Mouse (Mus musculus) intestine, postnatal 0 days (tissue): ENCODE results near the gene Gm35549. TPM values are rescaled to one million over a fixed set of nuclear protein-coding genes. Genes with fewer than 3 reads are reported as not detected.
A peak's percentile ranks its signal among the peaks of the same experiment; 100 is the strongest.

Source experiments
- ATAC-seq: fragments of 200-750 bp; cut with Nextera tagmentation; 2 replicates; pipeline ENCODE4 v1.8.0; 2017; ENCODE audit warnings: mild to moderate bottlenecking, moderate TSS enrichment, moderate library complexity
- H3K27ac ChIP-seq: fragments of 300-500 bp; sonication (generic); 2 replicates; pipeline ENCODE4 v1.5.1; 2014; ENCODE audit warnings: mild to moderate bottlenecking, low read depth, low read length, moderate library complexity
- H3K27me3 ChIP-seq: fragments of 300-500 bp; sonication (generic); replicated peaks from 2 replicates; pipeline ENCODE4 v1.6.1; 2014; ENCODE audit warnings: low read length, mixed read lengths; ENCODE audit not compliant: control insufficient read depth, insufficient read depth
- H3K36me3 ChIP-seq: fragments of 300-500 bp; sonication (generic); 2 replicates; pipeline ENCODE4 v1.6.1; 2014; ENCODE audit warnings: mild to moderate bottlenecking, moderate library complexity; ENCODE audit not compliant: control insufficient read depth, insufficient read depth
- H3K4me1 ChIP-seq: fragments of 300-500 bp; sonication (generic); replicated peaks from 2 replicates; pipeline ENCODE4 v1.6.1; 2014; ENCODE audit warnings: antibody characterized with exemption, low read length, mixed read lengths; ENCODE audit not compliant: control insufficient read depth, insufficient read depth
- H3K4me2 ChIP-seq: fragments of 300-500 bp; sonication (generic); replicated peaks from 2 replicates; pipeline ENCODE4 v1.6.1; 2014; ENCODE audit warnings: low read depth, mild to moderate bottlenecking, moderate library complexity
- H3K4me3 ChIP-seq: fragments of 300-500 bp; sonication (generic); 2 replicates; pipeline ENCODE4 v1.5.1; 2014; ENCODE audit warnings: low read depth, low read length
- H3K9ac ChIP-seq: fragments of 300-500 bp; sonication (generic); 2 replicates; pipeline ENCODE4 v1.6.1; 2014; ENCODE audit warnings: mild to moderate bottlenecking, low read depth, low read length
- H3K9me3 ChIP-seq: fragments of 300-500 bp; sonication (generic); 2 replicates; pipeline ENCODE4 v1.6.1; 2016; ENCODE audit warnings: mixed run types; ENCODE audit not compliant: control insufficient read depth
- CTCF ChIP-seq: sonication (generic); IDR thresholded peaks from 2 replicates; pipeline ENCODE4 v1.5.1; 2016; ENCODE audit warnings: low read depth, mild to moderate bottlenecking, control low read depth, antibody characterized with exemption, moderate library complexity
- WGBS: fragments of 180-500 bp; shearing (Covaris S2); extraction: QIAGEN DNeasy Blood & Tissue Kit; methylation state at CpG from one replicate; pipeline ENCODE4 v1.1.7; 2014; 5-methylcytosine and 5-hydroxymethylcytosine counted together
- polyA plus RNA-seq: library from polyadenylated mRNA; unstranded; fragments of >200 nt; fragmentation: Nextera tagmentation; extraction: Ambion mirVana; gene quantifications from 2 replicates; pipeline ENCODE4 v1.2.1, GENCODE M21; 2015

Gm35549 gene
- polyA plus RNA-seq, 1 experiment from 2014 or later = not detected

- Histone ChIP-seq H3K9me3 (peaks cover under 1% of the 10 kb centered on the region; the same call in 1 of the 2 replicates), H3K4me3 (peak overlapping the region; percentile 87), H3K4me2 (peak overlapping the region; percentile 70), H3K36me3 (peaks cover 9% of the 10 kb centered on the region), H3K27ac (no peak overlapping the region), H3K4me1 (0 out of 2 replicates have a peak, but pooled peaks cover 2% of the 10 kb centered on the region), H3K27me3 (no peaks in the 10 kb centered on the region), H3K9ac (no peak overlapping the region; the same call in 1 of the 2 replicates)
- ATAC-seq = no peak; the same call in none of the 2 replicates
- 64% methylated on average over 4 of the region's 4 CpGs for WGBS
- no peak for TF ChIP-seq CTCF
Observed at GRCm38 (mm10) chr9:122866192-122866591, 22.4 kb upstream of the Gm35549 start.

- Histone ChIP-seq H3K27me3 (no peaks in the 10 kb centered on the region), H3K4me2 (peak within 1 kb of the TSS; percentile 70), H3K27ac (peak within 1 kb of the TSS; percentile 89), H3K9ac (peak within 1 kb of the TSS; percentile 79), H3K4me3 (peak within 1 kb of the TSS; percentile 87), H3K4me1 (0 out of 2 replicates have a peak, but pooled peaks cover 2% of the 10 kb centered on the region), H3K36me3 (peaks cover 14% of the 10 kb centered on the region), H3K9me3 (peaks cover 5% of the 10 kb centered on the region)
- WGBS = under 1% methylated on average over 34 of the region's 34 CpGs
- no peak for TF ChIP-seq CTCF
- ATAC-seq = peak; percentile 88
Observed at GRCm38 (mm10) chr9:122865697-122866166, 21.9 kb upstream of the Gm35549 start, which contains the start of gene Zfp445. TSS of gene Zfp445 (minus strand) at chr9:122866006.

DNA sequence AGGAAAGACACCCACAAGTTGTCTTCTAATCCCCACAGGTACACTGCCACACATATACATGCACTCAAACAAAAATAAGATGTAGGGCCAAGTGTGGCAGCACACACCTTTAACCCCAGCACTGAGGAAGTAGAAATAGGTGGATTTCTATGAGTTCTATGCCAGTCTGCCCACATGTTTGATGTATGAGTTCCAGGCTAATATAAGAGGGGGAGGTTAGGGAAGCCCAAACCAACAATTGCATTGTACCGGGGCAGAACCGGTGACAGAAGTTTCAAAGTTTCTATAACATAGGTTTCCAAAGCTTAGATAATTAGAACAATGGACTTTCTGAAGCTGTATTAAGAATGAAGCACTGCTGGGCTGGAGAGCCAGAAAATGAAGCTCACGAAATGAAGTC, 21.0 kb upstream of the Gm35549 start:
- TF ChIP-seq CTCF = no peak
- peak overlapping the region; percentile 87 for H3K4me3 ChIP-seq
- no peak overlapping the region for H3K27ac ChIP-seq
- H3K27me3 ChIP-seq = no peaks in the 10 kb centered on the region
- WGBS = 48% methylated on average over 3 of the region's 3 CpGs
- H3K9ac ChIP-seq = 0 out of 2 replicates have a peak overlapping the region, but pooled peaks have one; percentile 79
- H3K9me3 ChIP-seq = peaks cover 14% of the 10 kb centered on the region
- H3K4me1 ChIP-seq = 0 out of 2 replicates have a peak, but pooled peaks cover 2% of the 10 kb centered on the region
- H3K36me3 ChIP-seq = peaks cover 23% of the 10 kb centered on the region
- ATAC-seq = no peak
- peak overlapping the region; percentile 70 for H3K4me2 ChIP-seq

- Histone ChIP-seq H3K4me3 (no peak overlapping the region), H3K36me3 (peaks cover 34% of the 10 kb centered on the region), H3K4me1 (0 out of 2 replicates have a peak, but pooled peaks cover 2% of the 10 kb centered on the region), H3K27ac (no peak overlapping the region), H3K4me2 (peak overlapping the region; percentile 70; the same call in 1 of the 2 replicates), H3K9me3 (peaks cover 24% of the 10 kb centered on the region), H3K9ac (no peak overlapping the region), H3K27me3 (no peaks in the 10 kb centered on the region)
- no peak for TF ChIP-seq CTCF
- ATAC-seq = no peak
- WGBS = 46% methylated on average over 2 of the region's 2 CpGs
Observed at GRCm38 (mm10) chr9:122863731-122864130, 19.9 kb upstream of the Gm35549 start.

DNA sequence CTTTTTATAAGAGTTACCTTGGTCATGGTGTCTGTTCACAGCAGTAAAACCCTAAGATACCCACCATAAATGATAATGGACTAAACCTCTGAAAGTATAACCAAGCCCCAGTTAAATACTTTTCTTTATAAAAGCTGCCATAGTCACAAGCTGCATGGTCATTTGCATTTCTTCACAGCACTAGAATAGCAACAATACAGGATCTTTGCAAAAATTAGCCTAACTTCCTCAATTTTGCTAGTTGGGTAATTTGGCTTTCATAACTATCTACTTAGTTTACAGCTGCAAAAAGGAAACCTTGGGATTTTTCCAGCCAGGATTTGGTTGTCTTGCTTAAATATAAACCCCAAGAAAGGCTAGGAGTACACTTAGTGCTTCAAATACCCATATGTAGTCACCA, 16.9 kb upstream of the Gm35549 start:
- peaks cover 60% of the 10 kb centered on the region for H3K36me3 ChIP-seq
- ATAC-seq = no peak

DNA sequence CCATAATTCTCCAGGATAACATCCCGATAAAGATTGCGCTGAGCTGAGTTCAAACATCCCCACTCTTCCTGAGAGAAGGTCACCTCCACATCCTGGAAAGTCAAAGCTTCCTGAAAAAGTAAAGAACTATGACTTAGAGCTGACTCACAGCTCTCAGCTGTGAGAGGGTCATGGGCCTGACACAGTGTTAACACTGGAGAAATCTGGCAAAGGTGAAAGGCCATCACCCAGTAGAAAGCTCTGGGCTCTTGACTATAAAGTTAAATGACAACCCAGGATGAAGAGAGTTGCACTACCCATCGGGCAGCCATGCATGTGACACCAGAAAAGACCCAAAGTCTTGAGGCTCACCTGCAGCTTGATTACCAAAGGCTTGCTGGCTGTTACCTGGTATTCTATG, 12.9 kb upstream of the Gm35549 start:
- ATAC-seq = no peak
- 96% methylated on average over 3 of the region's 3 CpGs for WGBS
- peaks cover 33% of the 10 kb centered on the region for H3K9me3 ChIP-seq
- H3K4me1 ChIP-seq = no peaks in the 10 kb centered on the region
- H3K4me3 ChIP-seq = no peak overlapping the region
- peaks cover 94% of the 10 kb centered on the region for H3K36me3 ChIP-seq
- no peak overlapping the region; the same call in 1 of the 2 replicates for H3K27ac ChIP-seq
- TF ChIP-seq CTCF = no peak
- H3K4me2 ChIP-seq = no peak overlapping the region
- no peaks in the 10 kb centered on the region for H3K27me3 ChIP-seq
- no peak overlapping the region for H3K9ac ChIP-seq

More for the DNA sequence above, 16.9 kb upstream of the Gm35549 start:
- 0 out of 2 replicates have a peak, but pooled peaks cover 2% of the 10 kb centered on the region for H3K4me1 ChIP-seq
- H3K4me3 ChIP-seq = no peak overlapping the region
- H3K27ac ChIP-seq = no peak overlapping the region
- no peak overlapping the region for H3K4me2 ChIP-seq
- no peaks in the 10 kb centered on the region for H3K27me3 ChIP-seq
- no peak for TF ChIP-seq CTCF
- H3K9ac ChIP-seq = no peak overlapping the region
- H3K9me3 ChIP-seq = peaks cover 27% of the 10 kb centered on the region
